Mouse (Mus musculus) liver, embryonic 14.5 days (tissue): ENCODE results near the gene Hectd2.

Source experiments
- CTCF ChIP-seq: IDR thresholded peaks from 2 replicates; pipeline ENCODE4 v1.5.1; 2016; ENCODE audit warnings: antibody characterized with exemption, low read depth, control low read depth
- EP300 ChIP-seq: IDR thresholded peaks from 2 replicates; pipeline ENCODE4 v1.6.1; 2016; ENCODE audit warnings: antibody characterized with exemption, low read depth

GRCm38 (mm10) chr19:36625906-36626305 lies 71.5 kb downstream of the Hectd2 start:
- TF ChIP-seq CTCF (no peak), EP300 (no peak)
